Mouse (Mus musculus): ENCODE data around the gene Pds5b.
"Not testable (repeated sequence)": the region's sequence is repeated elsewhere in the genome, so short reads cannot be mapped to it uniquely, and the experiment has no call there.

Pds5b gene

GRCm38 (mm10) chr5:150706651-150707050 is 33.1 kb downstream of the Pds5b start:
- DNase-seq, result not testable (repeated sequence)

DNA sequence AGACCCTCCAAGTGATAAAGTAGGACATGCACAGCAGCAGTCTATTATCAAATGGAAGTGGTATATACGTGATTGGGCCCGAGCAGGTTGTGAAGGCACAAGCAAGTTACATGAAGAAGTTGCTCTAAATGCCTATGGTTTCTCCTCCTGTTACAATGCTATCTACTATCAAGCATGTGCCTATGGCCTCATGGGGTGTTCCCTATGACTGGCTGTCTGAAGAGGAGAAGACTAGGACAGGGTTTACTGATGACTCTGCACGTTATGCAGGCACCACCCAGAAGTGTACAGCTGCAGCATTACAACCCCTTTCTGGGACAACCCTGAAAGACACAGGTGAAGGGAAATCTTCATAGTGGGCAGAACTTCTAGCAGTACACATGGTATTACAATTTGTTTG is 33.6 kb downstream of the Pds5b start:
- DNase-seq, result not testable (repeated sequence)

DNA sequence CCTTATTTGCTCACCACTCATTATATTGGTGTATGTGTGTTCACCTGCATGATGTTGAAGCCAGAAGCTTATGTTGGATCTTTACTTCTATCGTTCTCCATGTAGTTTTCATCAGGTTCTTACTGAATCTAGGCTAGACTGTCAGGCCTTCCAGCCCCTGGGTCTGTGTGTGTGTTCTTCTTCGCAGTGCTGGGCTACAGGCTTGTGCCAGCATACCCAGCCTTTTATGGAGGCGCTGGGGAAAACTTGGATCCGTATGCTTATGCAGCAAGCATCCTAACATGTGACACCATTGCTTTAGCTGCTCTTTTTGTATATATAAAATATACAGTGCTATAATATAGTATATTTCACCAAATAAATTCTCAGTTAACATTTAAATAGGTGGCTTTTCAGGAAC is 38.0 kb downstream of the Pds5b start:
- DNase-seq, result no peak

- no peak for DNase-seq
Measured at GRCm38 (mm10) chr5:150713431-150713830, 39.9 kb downstream of the Pds5b start.

- no peak for DNase-seq
Measured at GRCm38 (mm10) chr5:150717775-150718174, 44.2 kb downstream of the Pds5b start.

- DNase-seq, result no peak
Measured at GRCm38 (mm10) chr5:150724641-150725040, 51.1 kb downstream of the Pds5b start.

DNA sequence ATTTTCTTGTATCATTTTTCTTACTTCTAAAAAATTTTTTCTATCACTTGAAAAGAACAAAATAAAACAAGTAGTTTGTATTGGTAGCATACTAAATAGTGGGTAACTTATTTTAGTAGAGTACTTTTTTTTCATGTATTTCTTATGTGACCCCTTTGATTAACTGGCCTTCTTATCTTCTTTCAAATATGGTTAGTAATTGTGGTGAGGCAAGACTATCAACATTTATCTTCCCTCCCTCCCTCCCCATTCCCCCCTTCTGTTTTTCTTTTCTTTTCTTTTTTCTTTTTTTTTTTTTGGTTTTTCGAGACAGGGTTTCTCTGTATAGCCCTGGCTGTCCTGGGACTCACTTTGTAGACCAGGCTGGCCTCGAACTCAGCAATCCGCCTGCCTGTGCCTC is 63.5 kb downstream of the Pds5b start:
- DNase-seq, result not testable (repeated sequence)

DNA sequence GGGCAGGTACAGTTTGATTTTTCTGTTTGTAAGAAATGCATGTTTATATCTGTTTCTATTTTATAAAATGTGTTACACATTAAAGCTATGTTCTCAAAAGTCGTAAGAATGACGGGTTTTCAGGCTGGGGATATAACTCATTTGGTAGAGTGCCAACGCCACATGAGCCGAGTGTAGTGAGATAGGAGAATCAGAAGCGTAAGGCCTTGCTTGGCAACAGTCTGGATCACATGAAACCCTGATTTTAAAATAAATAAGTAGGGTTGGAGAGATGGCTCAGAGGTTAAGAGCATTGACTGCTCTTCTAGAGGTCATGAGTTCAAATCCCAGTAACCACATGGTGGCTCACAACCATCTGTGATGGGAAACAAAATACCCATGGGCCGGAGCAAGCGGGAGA is 65.8 kb downstream of the Pds5b start:
- DNase-seq, result no peak

DNA sequence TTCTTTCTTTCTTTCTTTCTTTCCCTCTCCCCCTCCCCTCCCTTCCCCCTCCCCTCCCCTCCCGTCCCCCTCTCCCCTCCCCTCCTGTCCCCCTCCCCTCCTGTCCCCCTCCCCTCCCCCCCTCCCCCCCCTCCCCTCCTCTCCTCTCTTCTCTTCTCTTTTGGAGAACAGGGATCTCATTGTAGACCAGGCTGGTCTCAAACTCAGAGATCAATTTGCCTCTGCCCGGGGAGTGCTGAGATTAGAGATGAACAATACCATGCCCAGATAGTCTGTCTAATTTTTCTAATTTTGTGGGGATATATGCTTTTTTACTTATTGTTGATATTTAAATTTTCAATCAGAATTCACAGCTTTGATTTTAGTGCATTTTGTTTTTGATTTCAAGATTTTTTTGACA is 67.1 kb downstream of the Pds5b start:
- DNase-seq, result no peak

DNA sequence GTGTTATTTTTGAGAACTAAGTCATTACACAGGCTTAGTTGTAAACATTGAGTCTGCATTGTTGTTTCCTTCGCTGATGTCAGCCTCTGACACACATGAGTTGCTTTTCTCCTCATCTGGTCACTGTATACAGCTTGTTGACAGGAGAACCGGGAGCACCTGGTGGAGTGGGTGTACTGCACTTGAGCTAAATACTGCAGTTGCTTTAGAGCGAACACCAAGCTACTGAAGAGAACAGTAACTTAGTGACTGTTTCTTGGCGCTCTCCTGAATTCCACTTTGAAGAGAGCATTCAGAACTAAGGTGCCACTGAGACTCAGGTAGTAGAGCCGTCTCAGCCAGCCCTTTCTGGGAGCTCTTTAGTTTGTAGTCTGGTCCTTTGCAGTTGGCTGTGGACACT is 83.1 kb downstream of the Pds5b start:
- no peak for DNase-seq

- DNase-seq, result no peak
Measured at GRCm38 (mm10) chr5:150772403-150772802, 98.9 kb downstream of the Pds5b start.

- DNase-seq, result no peak
Measured at GRCm38 (mm10) chr5:150773083-150773482, 99.5 kb downstream of the Pds5b start.

- DNase-seq, result no peak
Measured at GRCm38 (mm10) chr5:150788261-150788660, 114.7 kb downstream of the Pds5b start.

DNA sequence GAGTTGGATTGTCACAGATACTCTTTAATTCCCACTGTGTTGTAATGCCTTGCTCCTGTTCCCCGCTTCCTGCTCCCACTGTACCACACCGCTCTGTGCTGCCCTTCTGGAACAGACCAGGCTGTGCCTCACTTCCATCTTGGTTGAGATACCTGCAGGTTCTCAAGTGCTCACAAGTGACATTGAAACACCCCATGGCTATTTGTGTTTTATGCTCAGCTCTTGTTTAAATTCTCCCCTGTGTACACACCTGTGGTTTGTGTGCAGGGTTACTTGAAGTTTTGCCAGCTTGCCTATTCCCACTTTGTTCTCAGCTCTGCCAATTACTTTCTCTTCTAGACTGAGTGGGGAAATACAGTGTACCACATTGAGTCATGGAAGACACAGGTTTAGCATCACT is 115.5 kb downstream of the Pds5b start:
- DNase-seq, result no peak

DNA sequence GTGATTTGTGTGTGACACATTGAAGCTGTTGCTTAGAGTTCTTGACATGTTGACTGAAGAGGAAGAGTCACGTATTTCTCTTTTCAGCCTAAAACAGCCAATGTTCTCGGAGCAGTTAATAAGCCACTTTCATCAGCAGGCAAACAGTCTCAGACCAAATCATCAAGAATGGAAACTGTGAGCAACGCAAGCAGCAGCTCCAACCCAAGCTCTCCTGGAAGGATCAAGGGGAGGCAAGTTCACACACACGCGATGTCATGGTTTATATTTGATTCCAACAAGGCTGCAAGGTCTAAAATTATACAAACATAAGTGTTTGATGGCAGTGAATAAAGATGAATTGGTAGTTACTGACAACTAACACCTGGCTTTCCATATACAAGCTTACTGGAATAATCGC is 120.6 kb downstream of the Pds5b start:
- DNase-seq, result no peak

- DNase-seq, result no peak
Measured at GRCm38 (mm10) chr5:150800056-150800455, 126.5 kb downstream of the Pds5b start.

- no peak for DNase-seq
Measured at GRCm38 (mm10) chr5:150814111-150814990, 140.8 kb downstream of the Pds5b start.

DNA sequence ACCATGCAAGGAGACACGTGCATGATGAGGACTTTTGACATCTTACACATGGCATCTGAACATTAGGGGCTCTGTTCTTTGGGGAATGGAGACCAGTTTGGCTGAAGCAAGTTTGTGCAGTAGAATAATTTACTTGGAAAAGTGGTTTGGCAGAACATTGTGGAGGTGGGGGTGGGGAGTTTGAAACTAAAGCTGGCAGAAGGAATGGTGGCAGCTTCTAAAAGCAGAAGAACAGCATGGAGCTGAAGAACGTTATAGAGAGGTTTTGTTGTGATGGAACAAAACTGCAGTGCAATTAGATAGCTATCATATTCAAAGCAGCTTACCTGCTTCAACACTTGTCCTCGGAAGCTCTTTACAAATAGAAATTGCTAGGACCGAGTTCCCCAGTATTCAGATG is 141.9 kb downstream of the Pds5b start:
- no peak for DNase-seq

GRCm38 (mm10) chr5:150816775-150817174 is 143.2 kb downstream of the Pds5b start:
- DNase-seq, result no peak

DNA sequence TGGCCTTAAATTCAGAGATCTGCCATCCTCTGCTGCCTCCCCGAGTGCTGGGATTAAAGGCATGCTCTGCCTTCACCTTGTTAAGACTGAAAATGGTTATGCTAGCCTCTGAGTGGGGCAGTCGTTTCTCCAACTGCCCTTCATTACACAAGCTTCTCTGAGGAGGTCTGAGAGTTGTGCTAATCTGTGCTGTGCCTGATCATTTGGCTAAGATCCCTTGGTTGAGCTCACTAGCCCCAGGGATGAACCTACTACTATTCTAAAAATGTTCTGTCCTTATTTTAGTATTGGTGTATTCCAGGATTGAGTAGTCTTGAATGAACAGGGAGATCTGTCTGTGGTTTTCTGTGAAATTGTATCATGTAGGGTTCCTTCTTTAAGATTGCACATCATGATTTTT is 144.5 kb downstream of the Pds5b start:
- DNase-seq, result no peak

GRCm38 (mm10) chr5:150818886-150819285 is 145.3 kb downstream of the Pds5b start:
- no peak for DNase-seq

DNA sequence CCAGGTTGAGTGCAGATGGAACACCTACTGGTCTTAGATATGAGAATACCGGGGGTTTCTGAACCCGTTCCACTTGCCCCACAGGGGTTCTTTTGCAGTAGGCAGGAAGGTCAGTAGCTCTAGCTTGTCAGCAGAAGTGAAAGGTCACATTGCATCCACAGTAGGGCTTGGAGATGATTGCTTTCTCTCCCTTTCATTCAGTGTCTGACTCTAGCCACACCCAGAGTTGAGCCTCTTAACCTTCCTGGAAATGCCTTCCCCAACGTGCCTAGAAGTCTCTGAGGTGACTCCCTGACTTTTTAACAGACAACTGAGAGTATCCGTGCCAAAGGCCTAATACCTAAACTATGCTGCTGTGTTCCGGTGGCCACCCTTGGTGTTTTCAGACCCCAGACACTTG is 146.0 kb downstream of the Pds5b start:
- no peak for DNase-seq

- DNase-seq, result no peak
Measured at GRCm38 (mm10) chr5:150821152-150821551, 147.6 kb downstream of the Pds5b start.

GRCm38 (mm10) chr5:150822781-150823180 is 149.2 kb downstream of the Pds5b start:
- no peak for DNase-seq

- no peak for DNase-seq
Measured at GRCm38 (mm10) chr5:150823361-150823760, 149.8 kb downstream of the Pds5b start.
